Mouse (Mus musculus): ENCODE results near the gene Tm4sf4.

- no peak for TF ChIP-seq CTCF (conservative IDR thresholded peaks at IDR 0.05; ENCODE audit: insufficient read depth, insufficient read length, low read depth, low read length)
- no peak for TF ChIP-seq POLR2A (IDR thresholded peaks at IDR 0.05; ENCODE audit: low read depth, low read length)
These were observed 20.6 kb downstream of the Tm4sf4 start for GRCm38 (mm10) chr3:57445706-57446105.

Measured in kidney, adult 2 months (tissue).